In genomic region chr8:106573168-106573567, GRCm38 (mm10) we compare ENCODE assay signal across 7 mouse cellular contexts. TPM values are rescaled to one million over a fixed set of nuclear protein-coding genes. Genes with fewer than 3 reads are reported as not detected.
DNase-seq lines count a peak whose midpoint lies in the region; ATAC-seq and TF ChIP-seq lines count a peak whose summit lies in the region.
"Not testable (repeated sequence)": the region's sequence is repeated elsewhere in the genome, so short reads cannot be mapped to it uniquely, and the experiment has no call there.

TSS of gene Gm10073 (minus strand) at chr8:106573461.

- peaks cover 12% of the 10 kb centered on the region for H3K4me1 ChIP-seq in heart, embryonic 12.5 days (replicated peaks)
- H3K4me1 ChIP-seq in intestine, embryonic 16.5 days (ENCODE audit: control insufficient read depth, insufficient read depth, low read length) = peaks cover 10% of the 10 kb centered on the region
- peaks cover 26% of the 10 kb centered on the region for H3K4me1 ChIP-seq in liver, postnatal 0 days (ENCODE audit: insufficient read depth)
- not testable (repeated sequence) for H3K4me1 ChIP-seq in olfactory bulb, adult 2 months (ENCODE audit: control insufficient read depth, insufficient read depth, low read length)

- not testable (repeated sequence) for H3K27ac ChIP-seq in heart, embryonic 12.5 days (ENCODE audit: poor library complexity, severe bottlenecking); liver, postnatal 0 days (ENCODE audit: low read depth); olfactory bulb, adult 2 months (ENCODE audit: insufficient read depth, low read depth, low read length)
- H3K27ac ChIP-seq in intestine, embryonic 16.5 days (ENCODE audit: low read length) = peak within 1 kb of the TSS; percentile 78

- ATAC-seq in heart, embryonic 12.5 days (ENCODE audit: insufficient number of reproducible peaks, low FRiP score); intestine, embryonic 16.5 days: not testable (repeated sequence)
- peak; percentile 47; the same call in 1 of the 2 replicates for ATAC-seq in liver, postnatal 0 days

- H3K36me3 ChIP-seq in heart, embryonic 12.5 days; intestine, embryonic 16.5 days (ENCODE audit: control insufficient read depth, insufficient read depth, low read length); liver, postnatal 0 days (replicated peaks; ENCODE audit: insufficient read depth, low read length): not testable (repeated sequence)

- H3K9me3 ChIP-seq in heart, embryonic 12.5 days (replicated peaks); intestine, embryonic 16.5 days (ENCODE audit: control insufficient read depth, low read length); liver, postnatal 0 days (ENCODE audit: low read length): not testable (repeated sequence)

- H3K4me3 ChIP-seq in heart, embryonic 12.5 days = 0 out of 2 replicates have a peak within 1 kb of the TSS, but pooled peaks have one; percentile 9
- H3K4me3 ChIP-seq in intestine, embryonic 16.5 days (ENCODE audit: low read length); liver, postnatal 0 days (ENCODE audit: low read depth, low read length); olfactory bulb, adult 2 months (ENCODE audit: insufficient read depth, low read depth, low read length): not testable (repeated sequence)

- H3K27me3 ChIP-seq in heart, embryonic 12.5 days (replicated peaks); intestine, embryonic 16.5 days (replicated peaks; ENCODE audit: control insufficient read depth, insufficient read depth, low read length); liver, postnatal 0 days (ENCODE audit: insufficient read depth, low read length): not testable (repeated sequence)

- TF ChIP-seq POLR2A in olfactory bulb, adult 2 months (IDR thresholded peaks at IDR 0.05; ENCODE audit: insufficient read depth, low read depth, low read length) = not testable (repeated sequence)

- H3K4me2 ChIP-seq in heart, embryonic 12.5 days = peak within 1 kb of the TSS; percentile 52
- 0 out of 2 replicates have a peak within 1 kb of the TSS, but pooled peaks have one; percentile 24 for H3K4me2 ChIP-seq in intestine, embryonic 16.5 days (ENCODE audit: low read depth, low read length)
- not testable (repeated sequence) for H3K4me2 ChIP-seq in liver, postnatal 0 days (ENCODE audit: low read depth, low read length)

- WGBS in heart, embryonic 12.5 days = 25% methylated on average over 20 of the region's 20 CpGs
- 21% methylated on average over 20 of the region's 20 CpGs for WGBS in intestine, embryonic 16.5 days
- 36% methylated on average over 20 of the region's 20 CpGs for WGBS in liver, postnatal 0 days (ENCODE audit: insufficient replicate concordance)
- WGBS in olfactory bulb, adult 2 months = 74% methylated on average over 20 of the region's 20 CpGs

- not testable (repeated sequence) for TF ChIP-seq EP300 in liver, postnatal 0 days (IDR thresholded peaks at IDR 0.05; ENCODE audit: low read depth)

- not testable (repeated sequence) for H3K9ac ChIP-seq in heart, embryonic 12.5 days; intestine, embryonic 16.5 days (ENCODE audit: low read depth, low read length); liver, postnatal 0 days (replicated peaks)

- TF ChIP-seq CTCF in liver, postnatal 0 days (IDR thresholded peaks at IDR 0.05; ENCODE audit: low read depth); olfactory bulb, adult 2 months (IDR thresholded peaks at IDR 0.05; ENCODE audit: insufficient read depth, low read depth, low read length): not testable (repeated sequence)

- DNase-seq in adrenal gland, postnatal 14 days; frontal cortex, adult 2 months (ENCODE audit: extremely low spot score in 1 of 2, low spot score in 1 of 2); left cerebral cortex, adult 18-20 months (ENCODE audit: low spot score in 2 of 2); liver, postnatal 0 days: not testable (repeated sequence)

RNA-seq across cellular contexts. Expression of gene Gm10073, which starts in this region (rescaled TPM):
- 103 and 135 TPM in 2 replicates for total RNA-seq in adrenal gland, postnatal 14 days (2021)
- polyA plus RNA-seq in frontal cortex, adult 2 months (2012; rRNA removed) = 51.1 and 60.7 TPM in 2 replicates
- 2.8 and 4.1 TPM in 2 replicates for polyA plus RNA-seq in heart, embryonic 12.5 days (2016; fragmentation: Nextera tagmentation; extraction: Ambion mirVana)
- 8.4 and 10.6 TPM in 2 replicates for polyA plus RNA-seq in intestine, embryonic 16.5 days (2015; fragmentation: Nextera tagmentation; extraction: Ambion mirVana)
- 10 to 100 TPM; 86.5 to 89.9 TPM for total RNA-seq in left cerebral cortex, adult 18-20 months (2021)
- 7.2 and 7.3 TPM in 2 replicates for polyA plus RNA-seq in liver, postnatal 0 days (2015; fragmentation: Nextera tagmentation; extraction: Ambion mirVana)
- polyA plus RNA-seq in olfactory bulb, adult 2 months (2012; ENCODE audit: insufficient read depth, insufficient read length, low replicate concordance, missing spikeins) = 1,644 TPM in 1 of 2 replicates, not detected in the other
